13 mouse cellular contexts compared by ENCODE assay signal in the genomic region with DNA sequence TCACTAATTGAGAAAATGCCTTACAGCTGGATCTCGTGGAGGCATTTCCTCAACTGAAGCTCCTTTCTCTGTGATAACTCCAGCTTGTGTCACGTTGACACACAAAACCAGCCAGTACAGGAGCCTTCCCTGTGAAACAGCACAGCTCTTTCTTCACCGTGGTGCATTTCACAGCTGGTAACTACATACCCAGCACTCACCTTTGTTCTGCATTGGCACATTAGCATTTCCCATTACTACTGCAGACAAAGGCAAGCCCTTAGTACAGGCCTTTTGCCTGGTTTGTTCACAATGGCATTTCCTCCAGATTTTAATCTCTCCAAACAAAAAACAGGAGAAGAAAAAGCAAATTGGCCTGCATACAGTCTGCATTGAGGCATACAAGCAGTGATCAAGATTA.
DNase-seq lines count a peak whose midpoint lies in the region; ATAC-seq and TF ChIP-seq lines count a peak whose summit lies in the region.
"Had no signal": no experiment of that assay in that cellular context is flagged by ENCODE, and none has a peak within 500 bp of the region (broad histone marks: within the 10 kb centered on the region; RNA-seq: fewer than 3 reads in every experiment).

No protein-coding gene starts in this region.

- H3K9ac ChIP-seq in heart, embryonic 11.5 days (ENCODE audit: low read depth, low read length) = no peak overlapping the region
- H3K9ac ChIP-seq in forebrain, embryonic 14.5 days (ENCODE audit: low read length) = no peak overlapping the region
- H3K9ac ChIP-seq: limb, embryonic 12.5 days; liver, embryonic 14.5 days had no signal

- no peak overlapping the region for H3K27ac ChIP-seq in heart, embryonic 11.5 days (ENCODE audit: low read depth, low read length)
- H3K27ac ChIP-seq in forebrain, embryonic 14.5 days (ENCODE audit: low read depth, low read length) = no peak overlapping the region
- H3K27ac ChIP-seq: hindbrain, embryonic 10.5 days; limb, embryonic 12.5 days; liver, embryonic 14.5 days; midbrain, embryonic 10.5 days had no signal

- ATAC-seq in heart, embryonic 11.5 days (replicated peaks; ENCODE audit: insufficient number of reproducible peaks, low FRiP score, low TSS enrichment) = no peak
- peak; percentile 74 for ATAC-seq in forebrain, embryonic 14.5 days

- TF ChIP-seq CTCF in brain, embryonic 14.5 days (IDR thresholded peaks at IDR 0.05; ENCODE audit: borderline replicate concordance, extremely low read depth, insufficient read depth, insufficient read length) = no peak

- H3K4me3 ChIP-seq in heart, embryonic 11.5 days (ENCODE audit: low read depth, low read length) = no peak overlapping the region
- no peak overlapping the region for H3K4me3 ChIP-seq in forebrain, embryonic 14.5 days (ENCODE audit: low read depth, low read length)
- H3K4me3 ChIP-seq: hindbrain, embryonic 10.5 days; limb, embryonic 12.5 days; midbrain, embryonic 10.5 days had no signal

- no peaks in the 10 kb centered on the region for H3K36me3 ChIP-seq in heart, embryonic 11.5 days (ENCODE audit: control insufficient read depth, insufficient read depth, low read length)
- no peaks in the 10 kb centered on the region for H3K36me3 ChIP-seq in forebrain, embryonic 14.5 days (ENCODE audit: control insufficient read depth, insufficient read depth, low read length)
- H3K36me3 ChIP-seq: hindbrain, embryonic 10.5 days; limb, embryonic 12.5 days; midbrain, embryonic 10.5 days had no signal

- no peak overlapping the region for H3K4me2 ChIP-seq in heart, embryonic 11.5 days
- no peak overlapping the region for H3K4me2 ChIP-seq in forebrain, embryonic 14.5 days (ENCODE audit: low read length)
- H3K4me2 ChIP-seq: limb, embryonic 12.5 days had no signal

- peaks cover 11% of the 10 kb centered on the region for H3K4me1 ChIP-seq in heart, embryonic 11.5 days (ENCODE audit: control insufficient read depth, insufficient read depth, low read length)
- no peaks in the 10 kb centered on the region for H3K4me1 ChIP-seq in forebrain, embryonic 14.5 days (ENCODE audit: control insufficient read depth, insufficient read depth, low read length)

- 56% methylated on average over 3 of the region's 3 CpGs for WGBS in heart, embryonic 11.5 days (ENCODE audit: insufficient replicate concordance)
- WGBS in forebrain, embryonic 14.5 days = 6% methylated on average over 3 of the region's 3 CpGs

- no peaks in the 10 kb centered on the region for H3K9me3 ChIP-seq in heart, embryonic 11.5 days (replicated peaks; ENCODE audit: control insufficient read depth, low read length)
- no peaks in the 10 kb centered on the region for H3K9me3 ChIP-seq in forebrain, embryonic 14.5 days (replicated peaks; ENCODE audit: control insufficient read depth, low read length)
- H3K9me3 ChIP-seq: hindbrain, embryonic 10.5 days; limb, embryonic 12.5 days; midbrain, embryonic 10.5 days had no signal

- peak; percentile 54 for DNase-seq in heart, adult 8-10 months (ENCODE audit: low spot score)
- DNase-seq in R1 (ENCODE audit: low read depth, low spot score) = peak; percentile 57
- peak; percentile 79 for DNase-seq in brain, embryonic 14.5 days (ENCODE audit: low read depth)
- DNase-seq in forebrain, embryonic 14.5 days (ENCODE audit: low spot score) = peak; percentile 60
- DNase-seq in thymus, postnatal 14 days = no peak
- DNase-seq in left cerebral cortex, adult 11 months (ENCODE audit: low spot score) = no peak
- DNase-seq: cerebellum, adult 8-10 months; lung, postnatal 10 days had no signal

- H3K27me3 ChIP-seq in heart, embryonic 11.5 days (ENCODE audit: control insufficient read depth, insufficient read depth, low read length) = no peaks in the 10 kb centered on the region
- no peaks in the 10 kb centered on the region for H3K27me3 ChIP-seq in forebrain, embryonic 14.5 days (replicated peaks; ENCODE audit: control insufficient read depth, insufficient read depth, low read length)
- H3K27me3 ChIP-seq: limb, embryonic 12.5 days had no signal

- no peak for TF ChIP-seq POLR2A in brain, embryonic 14.5 days (IDR thresholded peaks at IDR 0.05; ENCODE audit: borderline replicate concordance, extremely low read depth, insufficient read depth, insufficient read length, poor library complexity, severe bottlenecking)

Comparison
In these comparisons a context has a peak if more than half of its experiments do, and no peak if none do; other contexts are left out.
1. DNase-seq: peak in heart, adult 8-10 months (single experiment), R1 (single experiment), brain, embryonic 14.5 days (single experiment) and forebrain, embryonic 14.5 days (single experiment); none in thymus, postnatal 14 days (single experiment) and left cerebral cortex, adult 11 months (single experiment).